Mouse (Mus musculus) hindbrain, embryonic 12.5 days (tissue): Measurements from ENCODE around the gene Polr1d. TPM values are rescaled to one million over a fixed set of nuclear protein-coding genes. Genes with fewer than 3 reads are reported as not detected.

ENCODE experiments used
- ATAC-seq: fragments of 200-750 bp; cut with Nextera tagmentation; 2 replicates; pipeline ENCODE4 v1.8.0; 2017; ENCODE audit warnings: moderate TSS enrichment; ENCODE audit not compliant: low FRiP score
- H3K27ac ChIP-seq: fragments of 300-500 bp; sonication (generic); 2 replicates; pipeline ENCODE4 v1.5.1; 2016; ENCODE audit warnings: mild to moderate bottlenecking
- H3K27me3 ChIP-seq: fragments of 300-500 bp; sonication (generic); 2 replicates; pipeline ENCODE4 v1.6.1; 2016; ENCODE audit warnings: mild to moderate bottlenecking
- H3K36me3 ChIP-seq: fragments of 300-500 bp; sonication (generic); 2 replicates; pipeline ENCODE4 v1.6.1; 2016; ENCODE audit warnings: mild to moderate bottlenecking
- H3K4me1 ChIP-seq: fragments of 300-500 bp; sonication (generic); 2 replicates; pipeline ENCODE4 v1.6.1; 2016
- H3K4me2 ChIP-seq: fragments of 300-500 bp; sonication (generic); replicated peaks from 2 replicates; pipeline ENCODE4 v1.6.1; 2016; ENCODE audit warnings: mild to moderate bottlenecking
- H3K4me3 ChIP-seq: fragments of 300-500 bp; sonication (generic); 2 replicates; pipeline ENCODE4 v1.5.1; 2016; ENCODE audit warnings: mild to moderate bottlenecking
- H3K9ac ChIP-seq: fragments of 300-500 bp; sonication (generic); 2 replicates; pipeline ENCODE4 v1.6.1; 2016; ENCODE audit warnings: mild to moderate bottlenecking, moderate library complexity
- H3K9me3 ChIP-seq: fragments of 300-500 bp; sonication (generic); replicated peaks from 2 replicates; pipeline ENCODE4 v1.6.1; 2016; ENCODE audit warnings: mild to moderate bottlenecking
- WGBS: fragments of 180-500 bp; shearing (Covaris S2); methylation state at CpG from one replicate; pipeline ENCODE4 v1.1.7; 2016; 5-methylcytosine and 5-hydroxymethylcytosine counted together
- polyA plus RNA-seq: library from polyadenylated mRNA; unstranded; fragments of >200 nt; fragmentation: Nextera tagmentation; extraction: Ambion mirVana; gene quantifications from 2 replicates; pipeline ENCODE4 v1.2.1, GENCODE M21; 2016

Gene Polr1d
- polyA plus RNA-seq, 1 experiment from 2014 or later, result 98.0 TPM

DNA sequence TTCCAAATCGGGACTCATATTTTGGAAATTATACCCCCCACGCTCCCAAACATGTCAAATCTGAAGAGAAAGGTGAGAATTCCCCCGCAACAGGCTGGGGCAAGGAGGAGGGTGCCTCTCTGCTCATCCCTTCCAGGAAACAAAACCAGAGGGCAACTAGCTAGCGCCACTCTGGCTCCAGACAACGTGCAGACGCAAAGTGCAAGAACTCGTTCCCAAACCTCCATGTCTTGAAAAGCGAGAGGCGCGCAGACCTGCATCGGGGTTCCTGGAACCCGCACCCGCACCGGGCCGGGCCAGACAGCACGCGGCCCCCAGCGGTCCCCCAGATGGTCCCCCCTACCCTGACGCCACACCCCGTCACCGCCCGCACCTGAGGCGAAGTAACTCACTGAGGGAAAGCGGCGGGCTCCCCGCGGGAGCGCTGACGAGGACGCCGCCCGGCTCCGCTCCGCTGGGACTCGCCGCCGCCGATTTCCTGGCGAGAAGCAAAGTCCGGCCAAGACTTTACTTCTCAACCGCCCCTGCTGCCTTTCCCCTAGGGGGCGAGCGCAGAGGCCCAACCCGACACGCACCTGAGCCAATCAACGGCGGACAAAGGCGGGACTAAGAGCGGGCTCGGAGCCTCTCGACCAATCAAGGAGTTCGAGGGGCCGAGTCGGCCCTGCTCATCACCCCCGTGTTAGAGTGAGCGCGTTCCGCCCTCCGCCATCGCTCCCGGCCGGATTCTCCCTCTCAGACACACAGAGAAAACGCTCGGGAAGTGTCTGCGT is 638 bp upstream of the Polr1d start, which contains the start of gene Lnx2:
Gene Lnx2 (minus strand): TSS at position 561 of the 773 bp plus-strand sequence.
- peaks cover 5% of the 10 kb centered on the region; the same call in 1 of the 2 replicates for H3K27me3 ChIP-seq
- peak within 1 kb of the TSS; percentile 59 for H3K4me3 ChIP-seq
- no peaks in the 10 kb centered on the region for H3K9me3 ChIP-seq
- H3K9ac ChIP-seq, result peak within 1 kb of the TSS; percentile 77
- ATAC-seq, result peak; percentile 98
- peak within 1 kb of the TSS; percentile 84 for H3K27ac ChIP-seq
- WGBS, result under 1% methylated on average over 65 of the region's 65 CpGs
- H3K4me1 ChIP-seq, result peaks cover 19% of the 10 kb centered on the region
- peak within 1 kb of the TSS; percentile 75 for H3K4me2 ChIP-seq
- no peaks in the 10 kb centered on the region for H3K36me3 ChIP-seq

- peak overlapping the region; percentile 59 for H3K4me3 ChIP-seq
- H3K4me2 ChIP-seq, result peak overlapping the region; percentile 75
- ATAC-seq, result peak; percentile 60
- H3K27me3 ChIP-seq, result peaks cover 5% of the 10 kb centered on the region; the same call in 1 of the 2 replicates
- 0% methylated on average over 56 of the region's 57 CpGs for WGBS
- H3K4me1 ChIP-seq, result peaks cover 19% of the 10 kb centered on the region
- H3K9ac ChIP-seq, result peak overlapping the region; percentile 77
- H3K9me3 ChIP-seq, result no peaks in the 10 kb centered on the region
- peak overlapping the region; percentile 84 for H3K27ac ChIP-seq
- H3K36me3 ChIP-seq, result no peaks in the 10 kb centered on the region
Measured at GRCm38 (mm10) chr5:147077305-147078034, 620 bp downstream of the Polr1d start.

DNA sequence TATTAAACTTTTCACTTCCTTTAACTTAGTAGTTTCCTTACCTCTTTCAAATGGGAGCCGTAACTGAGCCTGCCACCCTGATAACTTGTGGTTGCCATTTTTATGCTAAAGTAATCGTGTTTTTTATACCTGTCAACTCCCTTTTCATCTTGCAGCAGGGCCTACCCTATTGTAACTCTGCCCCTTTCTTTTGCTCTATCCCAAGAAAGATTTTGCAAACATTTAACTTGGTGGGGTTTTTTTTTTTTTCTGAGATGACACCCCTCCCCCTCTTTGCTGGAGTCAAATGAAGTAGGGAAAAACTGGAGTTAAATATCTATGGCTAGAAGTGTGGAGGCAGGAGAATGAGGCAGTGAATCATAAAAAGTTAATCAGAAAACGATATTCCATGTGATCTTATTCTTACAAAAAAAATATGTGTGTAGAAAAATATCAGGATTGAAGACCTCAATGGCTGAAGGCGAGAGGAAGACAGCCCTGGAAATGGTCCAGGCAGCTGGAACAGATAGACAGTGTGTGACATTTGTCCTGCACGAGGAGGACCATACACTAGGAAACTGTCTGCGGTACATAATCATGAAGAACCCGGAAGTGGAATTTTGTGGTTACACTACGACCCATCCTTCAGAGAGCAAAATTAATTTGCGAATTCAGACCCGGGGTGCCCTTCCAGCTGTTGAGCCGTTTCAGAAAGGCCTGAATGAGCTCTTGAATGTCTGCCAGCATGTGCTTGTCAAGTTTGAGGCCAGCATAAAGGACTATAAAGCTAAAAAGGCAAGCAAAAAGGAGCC is 1.5 kb downstream of the Polr1d start:
- no peak for ATAC-seq
- Histone ChIP-seq H3K36me3 (no peaks in the 10 kb centered on the region), H3K27ac (no peak overlapping the region), H3K9ac (peak overlapping the region; percentile 77), H3K4me2 (peak overlapping the region; percentile 75), H3K4me1 (peaks cover 19% of the 10 kb centered on the region), H3K4me3 (peak overlapping the region; percentile 59), H3K27me3 (peaks cover 5% of the 10 kb centered on the region; the same call in 1 of the 2 replicates), H3K9me3 (no peaks in the 10 kb centered on the region)
- 64% methylated on average over 11 of the region's 11 CpGs for WGBS

GRCm38 (mm10) chr5:147085201-147085894 is 8.5 kb downstream of the Polr1d start:
- peaks cover 6% of the 10 kb centered on the region; the same call in 1 of the 2 replicates for H3K36me3 ChIP-seq
- no peaks in the 10 kb centered on the region for H3K27me3 ChIP-seq
- H3K4me3 ChIP-seq, result no peak overlapping the region
- no peaks in the 10 kb centered on the region for H3K4me1 ChIP-seq
- no peak overlapping the region for H3K9ac ChIP-seq
- H3K27ac ChIP-seq, result no peak overlapping the region
- no peak overlapping the region for H3K4me2 ChIP-seq
- WGBS, result 91% methylated on average over 9 of the region's 9 CpGs
- H3K9me3 ChIP-seq, result no peaks in the 10 kb centered on the region
- no peak for ATAC-seq

DNA sequence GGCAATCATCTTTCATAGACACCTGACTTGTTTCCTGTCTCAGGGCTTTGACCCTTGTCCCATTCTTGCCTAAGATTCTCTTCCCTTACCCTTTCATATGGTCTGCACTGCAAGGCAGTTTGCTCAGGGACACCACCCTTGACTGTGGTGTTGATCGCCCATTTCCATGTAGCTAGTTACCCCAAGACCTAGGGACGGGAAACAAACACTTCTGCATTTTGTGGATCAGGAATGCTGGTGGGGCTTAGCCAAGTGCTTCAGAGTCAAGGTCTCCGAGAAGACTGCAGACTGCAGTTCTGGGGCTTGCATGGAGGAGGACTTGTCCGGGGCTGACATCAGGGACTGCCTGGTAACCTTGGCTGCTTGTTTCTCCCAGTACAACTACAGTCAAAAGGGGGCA is 10.0 kb downstream of the Polr1d start:
- Histone ChIP-seq H3K36me3 (peaks cover 6% of the 10 kb centered on the region; the same call in 1 of the 2 replicates), H3K4me3 (no peak overlapping the region), H3K9me3 (no peaks in the 10 kb centered on the region), H3K4me2 (no peak overlapping the region), H3K27me3 (no peaks in the 10 kb centered on the region), H3K4me1 (no peaks in the 10 kb centered on the region), H3K9ac (no peak overlapping the region), H3K27ac (no peak overlapping the region)
- no peak for ATAC-seq
- 97% methylated on average over 4 of the region's 4 CpGs for WGBS

- Histone ChIP-seq H3K4me2 (no peak overlapping the region), H3K36me3 (peaks cover 3% of the 10 kb centered on the region; the same call in 1 of the 2 replicates), H3K27me3 (no peaks in the 10 kb centered on the region), H3K9me3 (no peaks in the 10 kb centered on the region), H3K27ac (no peak overlapping the region), H3K4me3 (no peak overlapping the region), H3K9ac (no peak overlapping the region), H3K4me1 (no peaks in the 10 kb centered on the region)
- ATAC-seq, result no peak
- WGBS, result 80% methylated on average over 3 of the region's 3 CpGs
Measured at GRCm38 (mm10) chr5:147089836-147090235, 13.0 kb downstream of the Polr1d start.

- Histone ChIP-seq H3K4me3 (no peak overlapping the region), H3K9ac (no peak overlapping the region)
Measured at GRCm38 (mm10) chr5:147090256-147090963, 13.6 kb downstream of the Polr1d start.

DNA sequence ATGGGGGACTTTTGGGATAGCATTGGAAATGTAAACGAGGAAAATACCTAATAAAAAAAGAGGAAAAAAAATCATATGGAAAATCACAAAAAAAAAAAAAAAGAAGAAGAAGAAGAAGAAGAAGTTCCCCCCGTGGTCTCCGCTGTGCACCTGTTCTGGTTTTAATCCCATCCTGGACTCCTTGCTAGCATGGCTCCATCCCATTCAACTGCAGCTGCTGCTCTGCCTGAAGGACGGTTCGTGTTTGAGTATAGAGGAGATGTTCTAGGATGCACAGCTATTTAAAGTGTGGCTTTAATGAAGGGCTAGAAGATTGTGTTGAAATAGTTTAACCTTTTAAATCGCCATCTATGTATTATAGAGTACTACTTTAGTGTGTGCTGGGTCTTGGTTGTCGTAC is 15.6 kb downstream of the Polr1d start:
- Histone ChIP-seq H3K27ac (no peak overlapping the region), H3K4me3 (no peak overlapping the region), H3K4me1 (no peaks in the 10 kb centered on the region), H3K9ac (no peak overlapping the region), H3K27me3 (no peaks in the 10 kb centered on the region), H3K36me3 (peaks cover 16% of the 10 kb centered on the region), H3K9me3 (no peaks in the 10 kb centered on the region), H3K4me2 (no peak overlapping the region)
- no peak for ATAC-seq
- 96% methylated on average over 7 of the region's 7 CpGs for WGBS

More at GRCm38 (mm10) chr5:147090256-147090963, 13.6 kb downstream of the Polr1d start:
- H3K9me3 ChIP-seq, result no peaks in the 10 kb centered on the region
- H3K4me2 ChIP-seq, result no peak overlapping the region
- no peak for ATAC-seq
- peaks cover 4% of the 10 kb centered on the region; the same call in 1 of the 2 replicates for H3K36me3 ChIP-seq
- 86% methylated on average over 11 of the region's 11 CpGs for WGBS
- no peak overlapping the region for H3K27ac ChIP-seq
- H3K27me3 ChIP-seq, result no peaks in the 10 kb centered on the region
- no peaks in the 10 kb centered on the region for H3K4me1 ChIP-seq

DNA sequence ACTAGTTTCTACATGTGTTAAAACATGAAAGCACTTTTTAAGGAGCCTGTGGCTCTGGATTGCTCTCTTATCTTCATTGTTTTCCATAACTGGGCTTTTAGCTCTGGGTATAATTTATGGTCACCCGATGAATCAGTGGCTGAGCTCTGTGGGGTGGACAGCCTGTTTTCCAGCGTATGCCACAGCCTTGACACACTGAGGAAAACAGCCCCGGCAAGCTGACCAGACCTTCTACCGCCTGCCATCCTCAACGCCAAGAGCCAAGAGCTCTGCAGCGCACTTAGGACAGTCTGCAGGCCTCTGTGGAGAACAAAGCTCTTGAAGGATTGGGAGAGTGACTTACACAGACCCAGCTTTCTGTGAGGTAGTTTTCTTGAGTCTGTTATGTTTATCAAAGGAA is 17.4 kb downstream of the Polr1d start:
- H3K9ac ChIP-seq, result no peak overlapping the region
- no peaks in the 10 kb centered on the region for H3K27me3 ChIP-seq
- no peak for ATAC-seq
- no peak overlapping the region for H3K4me2 ChIP-seq
- H3K9me3 ChIP-seq, result no peaks in the 10 kb centered on the region
- no peak overlapping the region for H3K27ac ChIP-seq
- H3K4me3 ChIP-seq, result no peak overlapping the region
- H3K36me3 ChIP-seq, result peaks cover 22% of the 10 kb centered on the region; the same call in 1 of the 2 replicates
- WGBS, result 96% methylated on average over 6 of the region's 6 CpGs
- H3K4me1 ChIP-seq, result no peaks in the 10 kb centered on the region

DNA sequence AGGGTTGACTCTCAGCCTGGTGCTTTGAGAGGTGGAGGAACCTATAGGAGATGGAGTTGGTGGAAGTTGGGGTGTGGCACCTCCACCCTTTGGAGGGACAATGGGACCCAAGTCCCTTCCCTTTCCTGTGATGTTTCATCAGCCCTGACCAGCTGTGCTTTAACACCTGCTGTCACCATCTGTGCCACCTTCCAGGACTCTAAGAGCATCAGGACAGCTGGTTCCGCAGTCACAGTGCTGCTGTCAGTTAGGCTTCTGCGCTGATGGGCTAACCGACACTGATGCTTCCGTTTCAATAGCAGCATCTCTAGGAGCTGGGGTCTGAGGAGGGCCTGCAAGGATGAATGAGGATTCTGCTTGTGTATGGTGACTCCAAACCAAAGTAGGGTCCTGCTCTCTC is 19.7 kb downstream of the Polr1d start:
- no peak overlapping the region for H3K4me3 ChIP-seq
- H3K9ac ChIP-seq, result no peak overlapping the region
- no peak overlapping the region for H3K4me2 ChIP-seq
- H3K27me3 ChIP-seq, result no peaks in the 10 kb centered on the region
- peaks cover 25% of the 10 kb centered on the region; the same call in 1 of the 2 replicates for H3K36me3 ChIP-seq
- no peak overlapping the region for H3K27ac ChIP-seq
- WGBS, result 93% methylated on average over 4 of the region's 4 CpGs
- H3K9me3 ChIP-seq, result no peaks in the 10 kb centered on the region
- ATAC-seq, result no peak
- H3K4me1 ChIP-seq, result no peaks in the 10 kb centered on the region

- no peak overlapping the region for H3K4me2 ChIP-seq
- H3K36me3 ChIP-seq, result peaks cover 34% of the 10 kb centered on the region
- no peaks in the 10 kb centered on the region for H3K9me3 ChIP-seq
- H3K27ac ChIP-seq, result no peak overlapping the region
- no peaks in the 10 kb centered on the region for H3K4me1 ChIP-seq
- no peak for ATAC-seq
- H3K4me3 ChIP-seq, result no peak overlapping the region
- H3K27me3 ChIP-seq, result no peaks in the 10 kb centered on the region
- no peak overlapping the region for H3K9ac ChIP-seq
- 89% methylated on average over 7 of the region's 7 CpGs for WGBS
Measured at GRCm38 (mm10) chr5:147098667-147099066, 21.8 kb downstream of the Polr1d start.
